Mouse (Mus musculus) testis, adult 2 months (tissue): Measurements from ENCODE around the gene Adh5.

Experiments used
- CTCF ChIP-seq: fragments of 200-500 bp; IDR thresholded peaks from 2 replicates; pipeline ENCODE4 v1.5.1; 2012; ENCODE audit warnings: low read depth, mild to moderate bottlenecking, inconsistent platforms, low read length, moderate library complexity; ENCODE audit not compliant: control insufficient read depth, insufficient read depth, insufficient replicate concordance
- POLR2A ChIP-seq: fragments of 200-500 bp; IDR thresholded peaks from 2 replicates; pipeline ENCODE4 v1.6.1; 2012; ENCODE audit warnings: low read depth, mild to moderate bottlenecking, inconsistent platforms, low read length, moderate library complexity; ENCODE audit not compliant: control insufficient read depth

DNA sequence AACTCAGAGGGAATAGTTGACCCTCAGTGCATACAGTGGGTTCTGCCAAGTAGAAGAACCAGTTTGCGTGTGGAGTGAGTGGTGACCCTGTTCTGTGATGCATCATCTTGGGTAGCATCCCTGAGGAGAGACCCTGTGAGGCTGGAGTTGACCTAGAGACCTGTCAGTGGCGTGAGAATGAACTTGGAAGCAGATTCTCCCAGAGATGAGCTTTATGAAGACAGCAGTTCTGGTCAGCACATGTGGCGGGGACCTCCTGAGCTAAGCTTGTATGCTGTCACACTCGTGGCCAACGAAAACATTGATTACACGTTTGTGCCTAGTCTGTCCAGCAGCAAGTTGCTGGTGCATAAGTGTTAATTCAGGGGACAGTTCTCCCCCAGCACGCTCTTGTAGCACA is 37.1 kb upstream of the Adh5 start:
- no peak for TF ChIP-seq POLR2A
- TF ChIP-seq CTCF: no peak
